Mouse (Mus musculus) urinary bladder, postnatal 36 days (tissue): ENCODE data around the gene Synj2.

Source experiments
- DNase-seq, 2 experiments: peaks; one replicate each; pipeline ENCODE4 v3.0.0; 2022; ENCODE audit warnings: low spot score in 2 of 2, mixed read lengths in 1 of 2

Synj2 gene

DNA sequence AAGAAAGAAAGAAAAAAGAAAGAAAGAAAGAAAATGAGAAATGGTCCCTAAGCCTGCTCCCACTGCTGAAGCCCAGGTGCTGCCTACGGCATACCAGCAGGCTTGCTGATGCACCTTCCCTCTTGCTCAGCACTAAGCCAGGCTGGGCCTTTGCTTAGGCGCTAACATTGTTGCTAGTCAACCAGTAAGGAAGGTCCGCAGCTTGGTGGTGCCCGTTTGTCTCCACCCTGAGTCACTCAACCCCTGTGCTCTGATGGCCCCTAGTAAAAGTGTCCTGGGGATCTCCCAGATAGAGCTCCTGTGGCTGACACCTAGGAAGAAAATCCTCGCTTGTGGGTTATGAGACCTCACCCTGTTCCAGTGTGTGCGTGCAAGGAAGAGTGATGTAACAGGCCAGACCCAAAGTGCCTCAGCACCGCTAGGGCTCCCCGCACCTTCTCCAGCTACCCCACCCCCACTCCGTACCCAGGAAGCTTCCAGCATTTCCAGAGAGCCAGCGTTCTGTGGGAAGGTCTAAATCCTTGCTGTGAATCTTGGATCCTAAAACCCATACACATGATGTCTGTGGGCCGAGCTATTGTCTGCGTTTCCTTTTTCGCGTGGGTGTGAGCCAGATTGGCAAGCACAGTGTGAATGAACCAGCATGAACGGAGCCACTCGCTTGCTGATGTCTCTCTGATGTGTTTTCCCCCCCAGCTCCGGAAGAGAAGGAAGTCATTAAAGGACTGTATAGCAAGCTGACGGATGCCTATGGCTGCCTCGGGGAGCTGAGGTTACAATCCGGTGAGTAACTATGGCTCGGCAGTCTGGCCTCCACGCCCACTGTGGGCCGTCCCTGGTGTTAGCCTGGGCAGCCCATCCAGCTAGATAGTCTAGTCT lies 34.3 kb downstream of the Synj2 start:
- DNase-seq, result peak; percentile 45 to 64

DNA sequence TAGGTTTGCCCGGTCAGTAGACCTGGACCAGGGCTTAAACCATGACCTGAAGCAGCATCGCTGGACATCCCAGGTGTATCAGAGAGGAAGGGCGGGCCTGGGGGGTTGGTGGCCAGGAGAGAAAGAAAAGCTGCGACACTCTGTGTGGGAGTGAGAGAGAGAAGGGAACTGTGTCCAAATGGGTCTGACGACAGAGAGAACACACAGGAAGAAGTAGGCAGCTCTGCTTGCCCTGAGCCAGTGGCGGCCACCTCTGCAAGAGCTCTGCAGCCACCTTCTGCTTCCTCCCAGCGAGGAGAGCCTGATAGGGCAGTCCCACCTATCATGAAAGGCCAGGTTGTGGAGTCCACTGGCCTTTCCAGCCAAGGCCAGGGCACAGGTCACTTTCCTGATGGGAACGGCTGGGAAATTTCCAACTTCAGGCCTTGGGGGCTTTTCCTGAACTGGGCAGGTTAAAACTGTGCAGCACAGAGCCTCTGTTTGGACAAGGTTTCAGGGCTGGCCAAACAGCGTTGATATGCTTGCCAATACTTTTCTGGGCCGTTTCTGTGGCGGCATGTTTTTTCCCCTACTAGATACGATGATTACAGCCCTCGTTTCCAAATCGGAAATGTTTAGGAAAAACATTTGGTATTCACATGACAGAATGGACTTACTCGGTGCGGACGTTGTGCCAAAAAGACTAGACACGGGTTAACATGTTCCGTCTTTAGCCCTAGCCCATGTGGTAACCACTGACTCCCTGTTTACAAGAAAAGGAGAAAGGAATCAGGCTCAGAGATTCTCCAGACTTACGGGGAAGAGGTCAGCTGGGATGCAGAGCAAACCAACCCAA lies 35.4 kb downstream of the Synj2 start:
- DNase-seq, result no peak

- DNase-seq, result peak in 1 of 2 experiments; percentile 63
These were observed 36.2 kb downstream of the Synj2 start for GRCm38 (mm10) chr17:5977056-5977920.

- DNase-seq, result no peak
These were observed 36.9 kb downstream of the Synj2 start for GRCm38 (mm10) chr17:5977921-5978504.

DNA sequence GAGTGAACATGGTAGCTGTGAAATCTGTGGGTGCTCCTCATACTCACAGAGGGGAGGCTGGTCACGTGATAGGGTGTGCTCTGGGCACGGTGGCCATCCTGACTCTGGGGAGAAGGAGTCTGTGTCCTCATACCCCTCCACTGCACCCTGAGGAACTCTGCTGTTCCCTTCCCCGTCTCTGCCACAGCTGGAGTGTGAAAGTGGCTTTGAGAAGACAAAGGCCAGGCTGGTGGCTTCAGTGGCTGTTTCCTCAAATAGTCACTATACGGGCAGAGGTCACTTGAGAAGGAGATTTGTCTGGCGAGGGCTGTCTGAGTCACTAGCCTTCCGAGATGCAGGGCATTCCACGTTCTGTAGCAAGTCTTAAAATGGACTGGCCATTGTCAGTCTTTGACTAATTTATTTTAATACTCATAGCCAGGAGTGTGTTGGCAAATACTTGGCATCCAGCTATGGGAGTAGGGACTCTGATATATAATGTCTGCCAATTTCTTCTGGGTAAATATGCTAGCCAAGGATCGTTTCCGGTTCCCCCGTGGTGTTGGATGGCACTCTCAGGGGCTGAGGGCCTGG lies 37.5 kb downstream of the Synj2 start:
- no peak for DNase-seq

DNA sequence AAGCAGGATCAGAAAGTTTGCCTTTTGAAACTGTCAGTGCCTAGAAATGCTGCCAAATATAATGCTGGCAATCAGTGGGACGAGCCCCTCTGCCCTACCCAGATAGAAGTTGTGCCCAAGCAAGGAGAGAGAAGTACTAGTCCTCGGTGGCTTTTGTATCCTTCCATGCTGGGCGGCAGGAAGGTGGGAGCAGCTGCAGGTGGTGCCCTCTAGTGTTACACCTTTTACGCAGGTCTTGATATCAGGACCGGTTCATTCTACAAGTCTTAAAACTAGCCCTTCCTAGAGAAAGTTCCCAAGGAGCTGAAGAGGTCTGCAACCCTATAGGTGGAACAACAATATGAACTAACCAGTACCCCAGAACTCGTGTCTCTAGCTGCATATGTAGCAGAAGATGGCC lies 39.8 kb downstream of the Synj2 start:
- no peak for DNase-seq

GRCm38 (mm10) chr17:5983150-5983549 lies 42.1 kb downstream of the Synj2 start:
- DNase-seq, result no peak

GRCm38 (mm10) chr17:5983901-5984300 lies 42.8 kb downstream of the Synj2 start:
- no peak for DNase-seq

- DNase-seq, result no peak
These were observed 43.7 kb downstream of the Synj2 start for GRCm38 (mm10) chr17:5984700-5985231.

DNA sequence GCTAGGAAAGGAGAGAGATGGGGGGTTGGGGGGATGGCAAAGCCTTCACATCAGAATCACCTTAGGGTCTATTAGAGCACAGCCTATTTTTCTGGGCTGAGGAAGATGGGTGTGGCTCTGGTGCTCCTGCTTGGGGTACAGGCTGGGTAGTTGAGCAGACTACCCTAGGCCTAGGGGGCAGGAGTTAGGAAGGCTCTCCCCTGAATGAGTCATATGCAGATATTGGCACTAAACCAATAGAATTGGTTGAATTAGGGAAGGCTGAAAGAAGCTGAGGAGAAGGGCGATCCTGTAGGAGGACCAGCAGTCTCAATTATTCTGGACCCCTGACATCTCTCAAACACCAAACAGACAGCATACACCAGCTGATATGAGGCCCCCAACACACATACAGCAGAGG lies 44.2 kb downstream of the Synj2 start:
- no peak for DNase-seq

DNA sequence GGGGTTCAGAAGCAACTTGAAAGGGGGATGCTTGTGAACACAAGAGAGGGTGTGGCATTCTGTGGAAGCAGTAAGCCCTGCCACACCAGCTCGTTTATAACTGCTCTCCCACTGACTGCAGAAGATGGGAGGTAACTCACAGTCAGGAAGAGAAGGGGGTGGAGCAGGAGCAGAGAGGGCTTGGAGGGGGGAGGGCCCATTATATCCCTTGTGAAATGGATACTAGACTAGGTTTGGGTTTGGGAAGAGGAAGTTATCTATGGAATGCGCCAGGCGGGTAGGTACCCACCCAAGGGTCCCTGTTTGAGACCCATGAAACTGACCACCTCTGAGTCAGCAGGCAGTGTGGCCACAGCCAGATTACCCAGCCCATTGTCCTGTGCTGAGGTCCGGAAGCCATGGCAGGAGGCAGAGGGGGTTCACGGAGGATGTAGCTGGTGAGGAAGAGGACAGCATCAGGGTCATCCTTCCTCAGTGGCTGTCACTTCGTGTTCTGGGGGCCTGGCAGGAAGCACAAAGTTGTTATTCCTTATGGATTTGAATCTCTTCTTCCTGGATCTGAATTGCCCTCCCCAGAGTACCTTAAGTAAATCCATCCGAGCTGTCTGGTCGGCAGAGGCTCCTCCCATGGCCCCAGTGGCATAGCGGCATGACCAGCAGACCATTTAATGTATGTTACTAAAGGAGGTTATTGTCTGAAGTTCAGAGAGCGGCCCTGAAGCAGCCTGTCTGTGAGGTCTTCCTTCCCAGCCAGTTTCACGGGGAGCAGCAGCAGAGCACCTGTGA lies 46.4 kb downstream of the Synj2 start:
- DNase-seq, result no peak

DNA sequence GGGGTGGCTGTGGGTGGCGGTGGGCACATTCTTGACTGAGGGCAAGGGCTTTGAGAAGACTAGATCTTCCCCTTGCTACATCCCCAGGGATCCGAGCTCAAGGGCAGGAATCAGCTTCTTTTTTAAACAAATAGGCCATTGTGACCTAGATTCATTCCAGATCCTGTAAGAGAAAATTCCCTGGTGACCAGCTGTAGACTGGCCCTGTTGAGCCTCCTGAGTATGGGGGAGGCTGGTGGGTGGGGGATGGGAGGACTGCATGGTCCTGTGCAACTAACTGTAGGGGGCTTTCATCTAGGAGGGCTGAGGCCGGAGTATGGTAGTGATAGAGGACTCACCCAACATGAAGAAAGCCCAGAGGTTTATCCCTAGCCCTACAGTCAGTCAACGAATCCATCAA lies 47.0 kb downstream of the Synj2 start:
- no peak for DNase-seq

DNA sequence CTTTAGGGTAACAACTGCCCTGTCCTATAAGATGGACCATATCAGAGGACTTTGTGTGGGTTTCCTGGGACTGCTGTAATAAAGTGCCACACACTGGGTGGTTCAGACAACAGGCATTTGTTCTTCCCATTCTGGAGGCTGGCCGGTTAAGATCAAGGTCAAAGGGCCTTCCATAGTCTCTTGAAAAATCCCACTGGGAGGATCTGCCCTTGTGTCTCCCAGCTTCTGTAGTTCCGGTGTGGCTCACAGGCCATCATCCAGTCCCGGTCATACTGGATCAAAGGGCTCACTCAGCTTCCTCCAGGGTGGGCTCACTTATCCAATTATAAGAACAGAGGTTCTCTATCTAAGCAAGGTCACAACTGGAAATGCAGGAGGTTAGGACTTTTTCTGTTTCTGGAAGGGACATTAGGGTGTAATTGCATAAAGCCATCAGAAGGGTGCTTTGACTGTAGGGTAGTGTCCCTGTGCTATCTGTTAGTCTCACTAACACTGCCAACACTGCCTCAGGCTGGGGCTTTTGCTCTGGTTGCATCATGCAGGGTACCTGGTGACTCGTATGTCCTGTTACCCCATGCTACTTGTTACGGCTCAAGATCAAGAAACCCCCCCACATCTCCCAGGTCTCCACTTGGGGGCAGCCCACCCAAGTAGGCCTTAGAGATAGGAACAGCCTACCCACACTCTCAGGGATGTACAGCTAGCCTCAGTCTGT lies 51.9 kb downstream of the Synj2 start:
- no peak for DNase-seq

DNA sequence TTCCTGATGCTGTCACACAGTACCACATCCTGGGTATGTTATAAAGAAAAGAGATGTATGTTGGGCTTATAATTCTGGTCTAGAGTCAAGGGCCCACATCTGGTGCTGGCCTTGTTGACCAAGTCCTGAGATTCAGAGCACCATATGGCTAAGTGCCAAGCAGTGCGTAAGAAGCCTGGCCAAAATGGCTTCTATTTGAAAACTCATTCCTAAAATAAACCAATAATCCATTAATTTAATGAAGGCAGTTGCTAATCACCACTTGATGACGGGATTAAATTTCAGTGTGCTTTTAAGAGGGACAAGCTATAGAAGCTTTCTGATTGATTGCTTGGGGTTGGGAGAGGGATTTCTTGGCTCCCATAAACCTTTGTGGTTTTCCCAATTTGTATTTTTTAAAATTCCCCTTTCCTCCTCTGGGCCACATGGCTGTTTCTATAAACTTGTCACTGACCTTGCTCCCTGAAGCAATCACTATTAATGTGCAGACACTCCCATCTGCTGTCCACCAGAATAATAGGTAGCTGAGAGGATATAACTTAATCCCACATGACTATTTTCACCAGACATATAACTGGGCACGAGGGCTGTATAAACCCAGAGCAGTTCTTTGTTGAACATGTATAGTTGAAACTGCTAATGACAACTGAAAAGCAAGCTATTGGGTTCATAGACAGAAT lies 52.6 kb downstream of the Synj2 start:
- no peak for DNase-seq

DNA sequence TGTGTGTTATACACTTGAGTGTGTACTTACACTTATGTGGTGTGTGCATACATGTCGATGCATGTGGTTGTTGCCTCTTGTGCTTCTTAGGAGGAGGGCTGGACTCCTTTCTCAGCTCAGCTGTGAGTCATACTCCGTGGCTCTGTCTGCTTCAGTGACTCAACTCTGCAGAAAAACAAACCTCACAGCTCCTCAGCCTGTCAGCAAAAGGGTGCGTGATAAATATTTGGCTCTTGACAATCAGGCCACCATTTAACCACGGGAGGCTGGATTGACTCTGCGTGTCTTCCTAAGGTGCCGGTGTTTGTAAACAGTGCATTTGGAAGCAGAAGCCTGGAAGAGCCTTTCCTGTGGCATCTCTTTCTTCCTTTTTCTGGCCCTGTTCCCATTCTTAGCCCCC lies 53.5 kb downstream of the Synj2 start:
- peak in 1 of 2 experiments; percentile 58 for DNase-seq

DNA sequence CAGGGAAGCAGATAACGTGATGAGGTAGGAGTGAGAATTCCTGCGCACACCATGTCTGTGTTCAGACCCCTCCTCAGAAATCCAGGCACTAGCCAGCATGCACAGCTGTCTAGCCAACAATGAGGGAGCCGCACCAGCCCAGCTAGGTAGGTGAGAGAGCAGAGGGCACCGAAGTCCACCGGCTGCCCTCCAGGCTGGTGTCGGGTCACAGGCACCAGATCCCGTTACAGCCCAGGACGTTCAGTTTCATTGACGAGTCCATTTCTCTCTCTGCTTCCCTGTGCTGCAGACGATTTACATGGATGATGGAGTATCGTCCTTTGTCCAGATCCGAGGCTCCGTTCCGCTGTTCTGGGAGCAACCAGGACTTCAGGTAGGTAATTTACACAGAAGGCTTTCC lies 55.5 kb downstream of the Synj2 start:
- DNase-seq, result no peak

DNA sequence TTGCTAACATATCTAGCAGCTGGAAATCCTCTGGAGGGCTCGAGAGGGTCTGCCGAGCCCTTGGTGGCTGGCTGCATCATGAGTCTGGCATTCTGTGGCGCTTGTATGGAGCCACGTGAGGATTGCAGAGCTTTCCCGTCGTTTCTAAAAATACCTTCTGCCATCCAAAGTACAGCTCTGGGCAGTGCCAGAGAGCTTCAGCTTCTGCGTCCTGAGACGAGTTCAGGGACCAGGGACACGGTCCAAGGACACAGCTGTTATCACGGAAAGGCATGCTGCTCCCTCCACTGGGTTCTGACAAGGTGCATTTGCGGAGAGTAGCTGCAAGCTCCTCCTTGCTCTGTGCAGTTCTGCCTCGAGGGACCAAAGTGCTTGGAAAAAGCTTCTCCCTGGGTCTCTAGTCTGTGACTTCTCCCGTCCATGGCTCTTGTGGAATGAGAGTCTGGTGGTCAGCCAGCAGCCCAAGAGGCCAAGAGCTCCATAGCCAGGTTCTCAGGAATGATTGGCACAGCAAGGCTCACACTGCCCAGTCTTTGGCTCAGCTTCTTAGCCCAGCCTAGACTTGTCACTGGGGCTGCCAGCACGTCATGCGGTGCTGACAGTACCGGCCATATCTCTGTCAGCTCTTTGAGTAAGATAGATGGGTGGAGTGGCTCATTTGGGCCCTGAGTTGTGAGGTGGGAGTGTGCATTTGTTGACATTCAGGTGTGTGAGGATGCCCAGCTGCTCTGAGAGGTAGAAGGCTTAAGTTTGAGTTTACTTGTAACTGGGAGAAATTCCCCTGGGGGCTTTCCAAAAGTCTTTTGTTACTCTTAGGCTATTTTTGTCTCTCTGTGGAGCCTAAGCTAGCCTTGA lies 56.5 kb downstream of the Synj2 start:
- DNase-seq, result no peak

GRCm38 (mm10) chr17:5998235-5998500 lies 57.1 kb downstream of the Synj2 start:
- no peak for DNase-seq
